Mouse (Mus musculus) cerebellum, postnatal 36 days (tissue): ENCODE data around the gene Ch25h.

ENCODE experiments used
- DNase-seq, 2 experiments: peaks; one replicate each; pipeline ENCODE4 v3.0.0; 2021 to 2022; ENCODE audit warnings: mixed read lengths in 2 of 2

Gene Ch25h

GRCm38 (mm10) chr19:34468216-34468615 lies 6.7 kb downstream of the Ch25h start:
- no peak for DNase-seq

DNA sequence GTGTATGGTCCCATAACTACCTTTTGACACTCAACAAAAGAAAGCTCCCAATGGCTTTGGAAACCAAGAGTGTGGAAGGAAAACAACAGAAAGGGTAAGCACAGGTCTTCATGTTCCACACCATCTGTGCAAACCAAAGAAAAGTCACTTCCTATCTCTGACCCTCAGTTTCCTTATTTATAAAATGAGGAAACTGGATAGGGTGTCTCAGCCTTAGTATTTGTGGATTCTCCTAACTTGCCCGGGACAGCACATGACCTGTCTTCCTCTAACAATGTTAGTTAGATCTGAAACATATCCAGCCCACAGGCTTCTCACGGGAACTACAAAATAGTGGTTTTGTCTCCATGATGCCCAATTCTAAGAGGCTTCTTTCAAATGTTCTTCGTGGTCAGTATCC lies 10.5 kb downstream of the Ch25h start:
- no peak for DNase-seq

DNA sequence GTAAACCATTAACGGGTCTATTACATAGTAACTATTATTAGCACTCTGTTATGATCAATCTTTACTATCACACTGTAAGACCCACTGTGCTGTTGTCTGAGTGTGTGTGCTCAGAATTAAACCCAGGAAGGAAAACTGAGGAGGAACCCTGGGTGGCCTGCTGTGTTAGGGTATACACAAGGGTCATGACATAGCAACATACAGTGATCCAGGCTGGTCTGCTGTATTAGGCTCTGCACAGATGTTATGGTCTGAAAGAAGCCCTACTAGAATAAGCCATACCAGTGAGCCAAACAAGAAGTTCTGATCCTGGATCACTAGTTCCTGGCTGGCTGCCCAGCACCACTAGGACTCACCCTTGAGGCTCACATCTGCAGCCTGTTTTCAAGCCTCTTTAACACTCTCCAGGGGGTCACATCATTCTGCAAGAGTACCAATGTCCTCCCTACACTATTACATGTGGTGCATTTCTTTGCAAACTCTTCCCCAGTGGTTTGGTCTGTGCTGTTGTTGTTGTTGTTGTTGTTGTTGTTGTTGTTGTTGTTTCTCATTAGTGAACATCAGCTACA lies 13.4 kb downstream of the Ch25h start:
- DNase-seq, result no peak

GRCm38 (mm10) chr19:34450784-34451370 lies 24.1 kb downstream of the Ch25h start:
- no peak for DNase-seq

- no peak for DNase-seq
These were observed 26.1 kb downstream of the Ch25h start for GRCm38 (mm10) chr19:34448851-34449250.

- no peak for DNase-seq
These were observed 29.5 kb downstream of the Ch25h start for GRCm38 (mm10) chr19:34445410-34446012.

- DNase-seq, result no peak
These were observed 30.2 kb downstream of the Ch25h start for GRCm38 (mm10) chr19:34444785-34445184.

- no peak for DNase-seq
These were observed 33.0 kb downstream of the Ch25h start for GRCm38 (mm10) chr19:34441979-34442378.

DNA sequence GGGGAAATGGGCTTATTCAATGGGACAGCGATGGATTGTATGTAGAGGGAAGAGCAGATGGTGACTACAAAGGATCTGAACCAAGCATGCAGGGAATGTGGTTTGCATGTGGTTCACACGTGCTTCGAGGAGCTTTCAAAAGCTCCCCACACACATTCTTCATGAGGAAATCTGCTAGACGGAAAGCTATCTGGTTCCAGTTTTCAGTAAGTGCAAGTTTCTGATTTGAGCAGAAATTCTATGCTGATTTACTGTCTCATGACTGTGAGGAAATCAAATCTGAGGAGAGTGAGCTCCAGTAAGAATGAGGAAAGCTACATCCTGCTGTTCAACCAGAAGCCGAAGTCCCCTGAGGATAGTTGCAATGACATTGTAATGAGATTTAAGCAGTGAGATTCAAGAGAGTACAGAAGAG lies 39.8 kb downstream of the Ch25h start:
- no peak for DNase-seq

GRCm38 (mm10) chr19:34431314-34431713 lies 43.6 kb downstream of the Ch25h start:
- DNase-seq, result no peak

DNA sequence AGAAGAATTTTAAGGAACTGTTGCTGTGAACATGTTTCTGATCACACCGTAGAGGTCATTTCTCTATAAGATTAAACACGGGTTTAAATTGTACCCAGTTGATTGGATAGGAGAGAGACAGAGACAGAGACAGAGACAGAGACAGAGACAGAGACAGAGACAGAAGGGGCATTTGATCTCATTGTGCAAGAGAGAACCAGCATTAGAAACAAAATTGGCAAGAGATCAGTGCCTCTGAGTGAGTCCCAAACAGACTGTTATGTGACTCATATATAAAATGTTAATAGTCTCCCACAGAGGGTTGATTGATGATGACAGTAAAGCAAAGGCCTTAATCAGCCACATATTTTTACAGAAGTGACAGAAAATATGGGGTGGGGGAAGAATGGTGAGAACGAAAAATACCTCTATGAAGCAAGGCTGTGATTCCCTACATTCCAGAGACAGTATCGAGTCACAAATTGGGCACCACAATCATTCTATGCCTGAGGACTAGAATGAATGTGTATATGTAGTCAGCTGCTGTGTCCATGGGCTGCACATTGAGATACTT lies 51.1 kb downstream of the Ch25h start:
- DNase-seq, result no peak
